Mouse (Mus musculus) frontal cortex, adult 2 months (tissue): ENCODE results near the gene Ybey. TPM values are rescaled to one million over a fixed set of nuclear protein-coding genes. Genes with fewer than 3 reads are reported as not detected.
A peak's percentile ranks its signal among the peaks of the same experiment; 100 is the strongest.

Experiments
- DNase-seq, 2 experiments: peaks; one replicate each; pipeline ENCODE4 v3.0.0; 2022; ENCODE audit warnings: low spot score in 1 of 2; ENCODE audit errors: extremely low spot score in 1 of 2
- polyA plus RNA-seq: library from polyadenylated mRNA; depleted of rRNA; stranded (reverse); fragments of >200 nt; gene quantifications from 2 replicates; pipeline ENCODE4 v1.2.3, GENCODE M21; 2012; rRNA removed

The Ybey gene
- polyA plus RNA-seq = 3.0 and 3.6 TPM in 2 replicates

- peak; percentile 72 to 90 for DNase-seq
Observed at GRCm38 (mm10) chr10:76468203-76469162, at the start of gene Ybey, which contains the start of gene Mcm3ap. Gene Ybey (minus strand): TSS chr10:76469114. Gene Mcm3ap (plus strand): TSS chr10:76468927.

- DNase-seq = peak in 1 of 2 experiments; percentile 50
Observed at GRCm38 (mm10) chr10:76512965-76513583, 44.2 kb upstream of the Ybey start.

- no peak for DNase-seq
Observed at GRCm38 (mm10) chr10:76505865-76506264, 37.0 kb upstream of the Ybey start.

GRCm38 (mm10) chr10:76504271-76504943 lies 35.5 kb upstream of the Ybey start:
- no peak for DNase-seq

GRCm38 (mm10) chr10:76497522-76497921 lies 28.6 kb upstream of the Ybey start:
- DNase-seq = no peak

- DNase-seq = no peak
Observed at GRCm38 (mm10) chr10:76496366-76496765, 27.5 kb upstream of the Ybey start.

GRCm38 (mm10) chr10:76495501-76495900 lies 26.6 kb upstream of the Ybey start:
- DNase-seq = no peak

- no peak for DNase-seq
Observed at GRCm38 (mm10) chr10:76493527-76493926, 24.6 kb upstream of the Ybey start.

- no peak for DNase-seq
Observed at GRCm38 (mm10) chr10:76489205-76489604, 20.3 kb upstream of the Ybey start.

- no peak for DNase-seq
Observed at GRCm38 (mm10) chr10:76488265-76488664, 19.4 kb upstream of the Ybey start.

GRCm38 (mm10) chr10:76486302-76486701 lies 17.4 kb upstream of the Ybey start:
- no peak for DNase-seq

- no peak for DNase-seq
Observed at GRCm38 (mm10) chr10:76481480-76481879, 12.6 kb upstream of the Ybey start.

- DNase-seq = no peak
Observed at GRCm38 (mm10) chr10:76480851-76481250, 11.9 kb upstream of the Ybey start.

GRCm38 (mm10) chr10:76473759-76474158 lies 4.8 kb upstream of the Ybey start:
- DNase-seq = no peak

- no peak for DNase-seq
Observed at GRCm38 (mm10) chr10:76462721-76463120, 6.2 kb downstream of the Ybey start.

- DNase-seq = peak in 1 of 2 experiments; percentile 31
Observed at GRCm38 (mm10) chr10:76462312-76462711, 6.6 kb downstream of the Ybey start.

- DNase-seq = no peak
Observed at GRCm38 (mm10) chr10:76461255-76461654, 7.7 kb downstream of the Ybey start.

GRCm38 (mm10) chr10:76455289-76455688 lies 13.6 kb downstream of the Ybey start:
- peak; percentile 46 to 70 for DNase-seq

- no peak for DNase-seq
Observed at GRCm38 (mm10) chr10:76448851-76449250, 20.1 kb downstream of the Ybey start, which contains the start of gene 2610028H24Rik. Gene 2610028H24Rik (plus strand): TSS chr10:76449081.

GRCm38 (mm10) chr10:76447406-76448229 lies 21.3 kb downstream of the Ybey start:
- DNase-seq = no peak
